Mouse (Mus musculus) frontal cortex, postnatal 10 days (tissue): ENCODE data around the gene Abl2.
"Not testable (repeated sequence)": the region's sequence is repeated elsewhere in the genome, so short reads cannot be mapped to it uniquely, and the experiment has no call there.

Source experiments
- DNase-seq, 2 experiments: peaks; one replicate each; pipeline ENCODE4 v3.0.0; 2022; ENCODE audit warnings: low spot score in 2 of 2, mixed read lengths in 1 of 2

The Abl2 gene

DNA sequence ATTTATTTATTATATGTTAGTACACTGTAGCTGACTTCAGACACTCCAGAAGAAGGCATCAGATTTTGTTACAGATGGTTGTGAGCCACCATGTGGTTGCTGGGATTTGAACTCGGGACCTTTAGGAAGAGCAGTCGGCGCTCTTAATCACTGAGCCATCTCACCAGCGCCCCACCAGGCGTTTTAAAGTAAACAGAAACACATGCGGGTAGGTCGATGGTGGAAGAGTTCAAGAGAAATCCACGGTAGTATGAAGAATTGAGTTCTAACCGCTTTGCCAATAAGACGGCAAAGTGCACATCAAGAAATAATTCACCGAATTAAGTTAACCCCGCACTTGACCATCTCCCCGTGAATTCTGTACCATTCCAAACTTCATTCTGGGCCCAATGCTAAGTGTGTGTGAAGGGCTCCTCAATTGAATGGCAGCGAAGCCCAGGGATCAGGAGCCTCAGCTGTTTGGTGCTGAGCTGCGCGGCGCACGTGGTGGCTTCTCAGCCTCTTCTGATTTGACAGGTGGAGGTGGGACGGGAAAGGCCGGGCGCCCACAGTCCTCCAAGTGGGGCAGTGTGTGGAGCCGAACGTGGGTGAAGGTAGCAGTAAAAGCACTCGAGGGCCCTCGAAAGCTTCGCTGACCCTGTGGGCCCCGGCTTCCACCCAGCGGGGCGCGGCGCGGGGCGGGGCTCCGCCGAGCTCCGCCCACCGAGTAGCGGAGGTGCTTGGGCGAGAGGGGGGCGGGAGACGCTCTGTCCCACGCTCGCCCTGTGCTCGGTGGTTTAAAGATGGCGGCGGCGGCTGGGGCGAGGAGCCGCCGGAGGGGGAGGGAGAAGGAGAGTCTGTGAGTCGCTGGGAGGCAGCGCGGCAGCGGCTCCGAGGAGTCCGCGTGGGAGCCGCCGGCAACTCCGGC lies at the start of gene Abl2:
TSS of gene Abl2 (plus strand) at position 763 of the 907 bp plus-strand sequence.
- peak; percentile 83 to 87 for DNase-seq

DNA sequence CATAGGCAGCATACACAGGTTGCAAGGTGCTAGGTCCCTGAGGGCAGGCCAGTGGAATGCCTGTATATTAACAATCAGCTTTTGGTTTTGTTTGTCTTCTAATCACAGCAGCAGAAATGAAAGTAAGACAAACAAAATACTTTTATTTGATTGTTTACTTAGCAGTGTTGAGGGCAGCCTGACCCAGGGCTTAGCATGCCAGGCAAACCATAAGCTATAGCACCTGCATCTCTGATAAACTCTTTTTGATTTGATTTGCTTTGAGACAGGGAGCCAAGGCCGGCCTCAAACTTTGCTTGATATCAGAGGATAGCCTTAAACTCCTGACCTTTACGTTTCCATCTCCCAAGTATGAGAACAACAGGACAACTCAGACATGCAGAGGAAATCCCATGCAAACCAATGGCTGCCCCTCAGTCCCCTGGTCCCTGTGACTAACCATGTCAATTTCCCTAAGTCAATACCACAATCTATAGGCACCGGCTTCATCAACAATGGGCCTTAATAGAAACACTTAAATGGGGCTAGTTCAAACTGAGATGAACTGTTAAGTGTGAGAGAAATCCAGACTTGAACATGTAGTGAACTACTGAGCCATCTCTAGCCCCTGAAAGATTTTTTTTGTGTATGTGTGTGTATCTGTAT lies 38.3 kb upstream of the Abl2 start:
- no peak for DNase-seq

DNA sequence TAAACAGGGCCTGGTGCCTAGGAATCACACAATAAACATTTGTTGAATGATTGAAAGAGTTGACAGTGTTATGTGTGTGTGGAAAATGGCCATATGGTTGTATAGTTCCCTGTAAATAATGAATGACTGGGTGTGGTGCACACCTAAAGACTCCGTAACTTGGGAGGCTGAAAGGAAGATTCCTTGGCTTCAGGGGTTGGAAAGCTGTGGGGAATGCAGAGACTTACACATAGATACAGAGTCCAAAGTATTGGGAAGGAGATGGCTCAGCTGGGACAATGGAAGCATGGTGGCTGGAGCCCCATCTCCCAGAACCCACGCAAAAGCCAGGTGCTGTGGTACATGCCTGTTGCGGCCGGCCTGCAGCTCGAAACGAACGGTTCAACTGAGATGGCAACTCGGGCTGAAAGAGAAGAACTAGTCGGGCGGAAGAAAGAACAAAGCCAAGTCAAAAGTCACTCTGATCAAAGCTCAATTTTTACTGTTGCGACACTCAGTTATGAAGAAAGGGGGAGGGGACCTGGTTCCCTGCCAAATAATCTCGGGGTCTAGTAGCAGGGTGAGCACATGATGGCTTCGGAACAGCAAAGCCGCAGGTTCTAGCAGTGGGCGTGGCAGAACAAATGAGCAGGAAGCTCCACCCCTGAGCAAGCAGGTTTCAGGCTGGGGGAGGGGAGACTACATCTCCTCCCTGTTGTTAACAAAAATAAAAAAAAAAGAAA lies 36.6 kb upstream of the Abl2 start:
- DNase-seq: no peak

DNA sequence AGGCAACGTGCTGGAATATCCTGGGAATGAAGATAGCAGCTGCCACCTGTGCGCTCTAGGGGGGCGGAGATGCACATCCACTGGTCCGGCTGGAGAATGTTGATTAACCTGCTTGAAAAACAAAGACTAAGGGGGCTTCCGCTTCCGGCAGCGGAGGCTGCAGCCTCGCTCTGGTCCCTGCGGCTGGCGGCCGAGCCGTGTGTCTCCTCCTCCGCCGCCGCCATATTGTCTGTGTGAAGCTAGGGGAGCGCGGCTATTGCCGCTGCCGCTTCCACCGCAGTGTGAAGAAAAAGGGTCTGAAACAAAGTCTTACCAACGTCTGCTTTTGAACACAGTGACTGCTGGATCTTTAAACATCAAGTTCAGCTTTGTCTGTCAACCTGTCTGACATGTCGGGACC lies 34.7 kb upstream of the Abl2 start, which contains the start of gene Gm10031:
TSS of gene Gm10031 (plus strand) at position 171 of the 400 bp plus-strand sequence.
- not testable (repeated sequence) for DNase-seq

GRCm38 (mm10) chr1:156532476-156533175 lies 26.0 kb upstream of the Abl2 start:
- not testable (repeated sequence) for DNase-seq

DNA sequence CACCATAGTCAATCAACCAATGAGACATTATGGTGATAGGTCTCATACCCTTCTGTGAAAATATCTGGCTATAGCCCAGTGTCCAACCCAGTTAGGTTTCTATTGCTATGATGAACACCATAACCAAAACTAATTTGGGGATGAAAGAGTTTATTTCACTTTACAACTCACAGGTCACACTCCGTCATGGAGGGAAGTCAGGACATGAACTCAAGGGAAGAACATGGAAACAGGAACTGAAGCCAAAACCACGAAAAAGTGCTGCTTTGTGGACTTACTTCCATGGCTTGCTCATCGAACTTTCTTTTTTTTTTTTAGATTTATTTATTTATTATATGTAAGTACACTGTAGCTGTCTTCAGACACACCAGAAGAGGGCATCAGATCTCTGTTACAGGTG lies 25.1 kb upstream of the Abl2 start:
- DNase-seq: no peak

DNA sequence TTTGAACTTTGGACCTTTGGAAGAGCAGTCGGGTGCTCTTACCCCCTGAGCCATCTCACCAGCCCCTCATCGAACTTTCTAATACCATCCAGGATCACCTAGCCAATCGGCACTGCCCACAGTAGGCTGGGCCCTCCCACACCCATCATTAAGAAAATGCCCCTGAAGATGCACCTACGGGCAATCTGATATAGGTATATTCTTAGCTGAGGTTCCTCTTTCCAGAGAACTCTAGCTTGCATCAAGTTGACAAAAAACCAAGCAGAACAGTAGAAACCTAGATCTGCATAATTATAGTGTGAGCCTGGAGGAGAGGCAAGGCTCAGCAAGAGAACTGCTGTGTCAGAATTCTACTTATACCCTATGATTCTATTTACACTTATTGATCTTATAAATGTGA lies 24.7 kb upstream of the Abl2 start:
- DNase-seq: no peak

DNA sequence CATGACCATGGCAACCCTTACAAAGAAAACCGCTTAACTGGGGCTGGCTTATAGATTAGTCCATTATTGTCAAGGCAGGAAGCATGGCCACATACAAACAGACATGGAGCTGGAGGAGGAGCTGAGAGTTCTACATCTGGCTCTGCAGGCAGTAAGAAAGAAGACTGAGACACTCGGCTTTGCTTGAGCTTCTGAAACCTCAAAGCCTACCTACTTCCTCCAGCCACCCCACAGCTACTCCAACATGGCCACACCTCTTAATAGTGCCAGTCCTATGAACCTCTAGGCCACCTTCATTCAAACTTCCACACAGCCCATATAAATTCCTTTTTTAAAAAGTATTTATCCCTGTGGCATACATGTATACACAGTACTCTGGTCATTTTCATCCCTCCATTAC lies 21.6 kb upstream of the Abl2 start:
- DNase-seq: no peak

GRCm38 (mm10) chr1:156537701-156538100 lies 20.9 kb upstream of the Abl2 start:
- no peak for DNase-seq

DNA sequence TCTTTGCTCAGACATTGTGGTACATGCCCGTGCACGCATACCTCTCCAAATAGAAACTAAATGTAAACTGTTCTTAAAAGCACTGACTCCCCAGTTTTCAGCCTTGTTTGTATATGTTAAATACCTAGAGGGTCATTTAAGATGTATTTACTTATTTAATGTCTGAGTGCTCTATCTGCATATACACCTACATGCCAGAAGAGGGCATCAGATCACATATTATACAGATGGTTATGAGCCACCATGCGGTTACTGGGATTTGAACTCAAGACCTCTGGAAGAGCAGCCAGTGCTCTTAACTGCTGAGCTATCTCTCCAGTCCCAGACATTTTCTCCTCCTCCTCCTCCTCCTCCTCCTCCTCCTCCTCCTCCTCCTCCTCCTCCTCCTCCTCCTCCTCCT lies 20.2 kb upstream of the Abl2 start:
- DNase-seq: no peak

DNA sequence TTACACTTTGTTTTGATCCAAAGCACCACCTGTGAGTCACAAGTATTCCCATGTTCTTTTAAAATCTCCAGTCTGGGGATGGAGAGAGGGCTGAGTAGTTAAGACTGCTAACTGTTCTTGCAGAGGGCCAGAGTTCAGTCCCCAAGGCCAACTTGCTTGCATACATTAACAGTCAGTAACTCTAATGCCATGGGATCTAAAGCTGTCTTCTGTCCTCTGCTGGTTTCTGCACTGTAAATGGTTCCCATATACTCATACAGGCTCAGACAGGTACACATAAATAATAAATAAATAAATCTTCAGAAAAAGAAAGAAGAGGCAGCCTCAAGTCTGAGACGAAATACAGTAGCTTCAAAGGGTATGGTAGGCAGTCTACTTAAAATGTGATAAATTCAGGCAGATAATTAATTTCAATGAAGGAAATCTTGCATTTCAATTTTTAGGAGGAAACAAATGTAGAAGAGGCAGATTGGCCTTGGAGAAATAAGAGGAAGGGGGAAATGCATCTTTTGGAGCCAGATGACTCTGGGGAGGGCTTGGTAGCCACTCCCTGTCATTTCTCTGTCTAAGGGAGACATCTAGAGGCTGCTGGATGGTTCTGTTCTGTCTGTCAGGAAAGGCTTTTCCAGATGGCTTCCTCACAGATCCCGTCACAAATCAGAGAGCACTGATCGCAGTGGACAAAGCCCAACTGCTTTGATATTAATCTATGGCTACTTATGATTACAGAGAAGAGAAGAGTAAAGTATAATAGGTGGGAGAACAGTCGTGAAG lies 18.6 kb upstream of the Abl2 start:
- DNase-seq: peak in 1 of 2 experiments; percentile 16

- DNase-seq: no peak
These were observed 14.6 kb upstream of the Abl2 start for GRCm38 (mm10) chr1:156543999-156544398.

- DNase-seq: peak; percentile 61 to 62
These were observed 509 bp downstream of the Abl2 start for GRCm38 (mm10) chr1:156558950-156559640.

DNA sequence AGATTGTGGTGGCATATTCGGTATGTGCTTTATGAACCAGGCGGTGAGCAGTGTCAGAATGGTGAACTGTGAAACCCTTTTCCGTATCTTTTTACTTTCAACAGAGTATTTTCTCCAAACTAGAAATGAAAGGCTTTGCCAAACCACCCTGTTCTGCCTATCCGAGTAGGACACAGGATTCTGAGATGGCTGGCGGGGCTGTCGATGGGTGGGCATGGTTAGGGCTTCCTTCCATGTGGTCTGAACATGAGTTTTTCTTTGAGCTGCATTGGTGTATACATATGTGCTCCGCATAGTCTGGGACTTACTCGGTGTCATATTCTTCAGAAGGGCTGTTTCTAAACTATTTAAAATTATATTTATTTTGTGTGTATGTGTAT lies 1.0 kb downstream of the Abl2 start:
- DNase-seq: no peak

- no peak for DNase-seq
These were observed 1.9 kb downstream of the Abl2 start for GRCm38 (mm10) chr1:156560500-156560899.

DNA sequence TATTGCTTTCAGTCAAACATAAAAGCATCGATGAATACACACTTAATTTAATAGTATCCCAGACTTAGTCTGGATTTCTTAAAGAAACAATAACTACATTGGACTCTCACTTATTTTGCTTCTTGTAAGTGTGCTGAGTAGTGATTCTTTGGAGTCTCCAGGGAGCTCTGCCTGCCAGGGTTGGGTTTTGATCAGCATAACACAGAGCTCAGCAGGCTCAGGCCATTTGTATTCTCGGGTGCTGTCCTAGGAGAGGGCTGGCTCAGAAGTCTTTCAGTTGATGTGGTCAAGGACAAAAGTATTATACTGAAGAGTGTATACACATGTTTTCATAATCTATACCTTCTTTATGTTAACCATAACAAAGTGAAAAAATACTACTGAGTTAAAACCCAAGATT lies 6.7 kb downstream of the Abl2 start:
- DNase-seq: no peak

- no peak for DNase-seq
These were observed 7.5 kb downstream of the Abl2 start for GRCm38 (mm10) chr1:156566132-156566531.

GRCm38 (mm10) chr1:156569615-156570014 lies 11.0 kb downstream of the Abl2 start:
- DNase-seq: no peak

- DNase-seq: no peak
These were observed 14.4 kb downstream of the Abl2 start for GRCm38 (mm10) chr1:156572952-156573351.

- DNase-seq: no peak
These were observed 22.6 kb downstream of the Abl2 start for GRCm38 (mm10) chr1:156581149-156581548.
